Mouse (Mus musculus) heart, embryonic 14.5 days (tissue): ENCODE measurements at regions not wholly inside any gene's neighbourhood (a gene's known extent, or its start where the extent isn't known, plus 50 kb on each side); places are given as distances from the start of the nearest gene placed in this dataset.
A peak's percentile ranks its signal among the peaks of the same experiment; 100 is the strongest.

Experiments used
- ATAC-seq: fragments of 200-750 bp; cut with Nextera tagmentation; 2 replicates; pipeline ENCODE4 v1.8.0; 2017; ENCODE audit warnings: low read depth, moderate TSS enrichment; ENCODE audit not compliant: insufficient number of reproducible peaks, insufficient read depth, low FRiP score
- H3K27ac ChIP-seq, 2 experiments: fragments of 200-500 bp in 1 of 2; fragments of 300-500 bp in 1 of 2; sonication (generic) in 1 of 2; replicated peaks in 1 of 2; 2 replicates each; pipeline ENCODE4 v1.5.1; 2012 to 2014; ENCODE audit warnings: low read depth in 2 of 2, low read length in 2 of 2, control low read depth in 1 of 2, mild to moderate bottlenecking in 1 of 2, mixed read lengths in 1 of 2; ENCODE audit not compliant: control insufficient read depth in 1 of 2, insufficient read depth in 1 of 2
- H3K27me3 ChIP-seq: fragments of 300-500 bp; sonication (generic); 2 replicates; pipeline ENCODE4 v1.6.1; 2014; ENCODE audit warnings: mild to moderate bottlenecking, low read length, control low read depth; ENCODE audit not compliant: control insufficient read depth, insufficient read depth
- H3K36me3 ChIP-seq: fragments of 300-500 bp; sonication (generic); 2 replicates; pipeline ENCODE4 v1.6.1; 2014; ENCODE audit warnings: mild to moderate bottlenecking, control low read depth, low read length, mixed read lengths; ENCODE audit not compliant: control insufficient read depth, insufficient read depth
- H3K4me1 ChIP-seq, 2 experiments: fragments of 200-500 bp in 1 of 2; fragments of 300-500 bp in 1 of 2; sonication (generic) in 1 of 2; 2 replicates each; pipeline ENCODE4 v1.6.1; 2012 to 2014; ENCODE audit warnings: low read length in 2 of 2, control low read depth in 1 of 2, mixed read lengths in 1 of 2; ENCODE audit not compliant: control insufficient read depth in 2 of 2, insufficient read depth in 2 of 2
- H3K4me2 ChIP-seq: fragments of 300-500 bp; sonication (generic); 2 replicates; pipeline ENCODE4 v1.6.1; 2014; ENCODE audit warnings: mild to moderate bottlenecking, low read length
- H3K4me3 ChIP-seq, 2 experiments: fragments of 200-500 bp in 1 of 2; fragments of 300-500 bp in 1 of 2; sonication (generic) in 1 of 2; 2 replicates each; pipeline ENCODE4 v1.5.1; 2012 to 2014; ENCODE audit warnings: low read length in 2 of 2, mild to moderate bottlenecking in 2 of 2, control low read depth in 1 of 2, low read depth in 1 of 2, moderate library complexity in 1 of 2; ENCODE audit not compliant: control insufficient read depth in 1 of 2, insufficient read depth in 1 of 2
- H3K9ac ChIP-seq: fragments of 300-500 bp; sonication (generic); 2 replicates; pipeline ENCODE4 v1.6.1; 2014; ENCODE audit warnings: mild to moderate bottlenecking, low read length
- H3K9me3 ChIP-seq: fragments of 300-500 bp; sonication (generic); 2 replicates; pipeline ENCODE4 v1.6.1; 2016; ENCODE audit warnings: low read length, control low read depth; ENCODE audit not compliant: control insufficient read depth
- WGBS: fragments of 180-500 bp; shearing (Covaris S2); extraction: QIAGEN DNeasy Blood & Tissue Kit; methylation state at CpG from one replicate; pipeline ENCODE4 v1.1.7; 2014; 5-methylcytosine and 5-hydroxymethylcytosine counted together

DNA sequence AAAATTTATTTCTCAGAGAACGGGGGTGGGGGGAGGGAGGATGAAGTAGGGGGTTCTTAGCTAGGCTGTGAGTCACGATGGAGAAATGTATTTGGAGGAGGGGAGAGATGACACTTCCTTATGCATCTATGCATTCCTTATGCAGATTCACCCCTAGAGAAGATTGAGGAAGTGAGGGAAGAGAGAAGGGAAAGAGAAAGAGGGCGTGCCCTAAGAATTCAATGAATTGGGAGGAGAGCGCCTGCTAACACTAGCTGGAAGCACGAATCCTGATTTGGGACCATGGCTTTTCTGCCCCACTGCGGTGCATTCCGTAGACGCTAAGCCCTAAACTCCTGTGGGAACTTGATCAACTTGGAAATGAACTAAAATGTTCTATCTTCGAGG lies 56.1 kb downstream of the Foxi3 start:
- no peak for ATAC-seq

GRCm38 (mm10) chr6:71012823-71013461 lies 56.6 kb downstream of the Foxi3 start:
- Histone ChIP-seq H3K36me3 (no peaks in the 10 kb centered on the region), H3K9me3 (peaks cover 3% of the 10 kb centered on the region; the same call in 1 of the 2 replicates), H3K27me3 (peaks cover 21% of the 10 kb centered on the region), H3K9ac (peak overlapping the region; percentile 12; the same call in 1 of the 2 replicates), H3K27ac (no peak overlapping the region), H3K4me2 (peak overlapping the region; percentile 79), H3K4me1 (0 out of 4 replicates have a peak, but pooled peaks cover 0 to 2% of the 10 kb centered on the region in 2 experiments), H3K4me3 (peak overlapping the region; percentile 38 to 54)
- ATAC-seq: peak; percentile 66; the same call in 1 of the 2 replicates
- under 1% methylated on average over 38 of the region's 38 CpGs for WGBS

More for the DNA sequence above, 56.1 kb downstream of the Foxi3 start:
- peaks cover 3% of the 10 kb centered on the region; the same call in 1 of the 2 replicates for H3K9me3 ChIP-seq
- H3K36me3 ChIP-seq: no peaks in the 10 kb centered on the region
- H3K4me3 ChIP-seq: peak overlapping the region; percentile 38 to 54
- peak overlapping the region; percentile 79 for H3K4me2 ChIP-seq
- H3K27me3 ChIP-seq: peaks cover 21% of the 10 kb centered on the region
- H3K4me1 ChIP-seq: 0 out of 4 replicates have a peak, but pooled peaks cover 0 to 2% of the 10 kb centered on the region in 2 experiments
- WGBS: 11% methylated on average over 9 of the region's 9 CpGs
- H3K9ac ChIP-seq: no peak overlapping the region
- H3K27ac ChIP-seq: no peak overlapping the region

DNA sequence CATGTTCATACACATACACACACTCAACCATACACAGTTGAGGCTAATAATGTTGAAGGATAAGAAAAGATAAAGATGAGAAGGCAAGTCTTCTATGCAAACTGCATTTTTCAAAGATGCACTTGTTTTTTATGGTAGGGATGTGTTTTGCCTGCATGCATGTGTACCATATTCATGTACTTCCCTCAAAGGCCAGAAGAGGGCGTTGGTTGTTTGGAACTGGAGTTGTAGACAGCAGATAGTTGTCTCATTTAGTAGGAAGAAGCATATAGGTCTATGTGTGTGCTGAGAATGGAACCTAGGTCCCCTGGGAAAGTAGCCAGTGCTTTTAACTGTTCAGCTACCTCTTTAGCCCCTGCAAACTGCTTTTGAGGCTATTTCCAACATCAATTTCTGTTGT lies 60.1 kb downstream of the Foxi3 start:
- peaks cover 20% of the 10 kb centered on the region for H3K27me3 ChIP-seq
- no peak overlapping the region for H3K4me3 ChIP-seq
- whole genome bisulfite sequencing: 4% methylated on average over 1 of the region's 1 CpGs
- H3K9me3 ChIP-seq: 0 out of 2 replicates have a peak, but pooled peaks cover 3% of the 10 kb centered on the region
- no peaks in the 10 kb centered on the region for H3K36me3 ChIP-seq
- H3K4me2 ChIP-seq: no peak overlapping the region
- H3K27ac ChIP-seq: no peak overlapping the region
- H3K9ac ChIP-seq: no peak overlapping the region
- no peak for ATAC-seq
- 0 out of 4 replicates have a peak, but pooled peaks cover 0 to 2% of the 10 kb centered on the region in 2 experiments for H3K4me1 ChIP-seq

DNA sequence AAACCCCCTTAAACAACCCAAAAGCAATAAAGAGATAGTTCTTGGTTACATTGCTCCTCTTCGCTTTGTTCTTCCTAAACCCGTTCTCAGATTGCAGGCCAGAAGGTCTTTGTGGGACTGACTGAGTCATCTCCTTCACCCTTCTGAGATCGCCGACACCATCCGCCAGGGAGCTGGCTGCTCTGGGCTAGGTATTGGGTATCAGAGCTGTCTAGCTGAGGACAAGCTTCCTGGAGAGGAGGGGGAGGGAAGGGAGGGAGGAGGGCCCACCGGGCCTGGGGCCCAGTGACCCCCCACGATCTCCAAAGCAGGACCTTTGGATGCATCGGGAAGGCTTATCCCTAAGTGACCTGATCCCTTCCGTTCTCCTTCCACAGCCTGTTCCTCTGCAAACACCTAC lies 65.0 kb downstream of the Foxi3 start:
- no peak overlapping the region for H3K4me2 ChIP-seq
- no peak for ATAC-seq
- no peak overlapping the region for H3K9ac ChIP-seq
- H3K4me1 ChIP-seq: no peaks in the 10 kb centered on the region
- H3K9me3 ChIP-seq: no peaks in the 10 kb centered on the region
- no peak overlapping the region for H3K4me3 ChIP-seq
- WGBS: 24% methylated on average over 9 of the region's 9 CpGs
- peaks cover 1% of the 10 kb centered on the region; the same call in 1 of the 2 replicates for H3K27me3 ChIP-seq
- H3K36me3 ChIP-seq: no peaks in the 10 kb centered on the region
- H3K27ac ChIP-seq: no peak overlapping the region

- ATAC-seq: no peak
- no peak overlapping the region for H3K27ac ChIP-seq
- H3K4me1 ChIP-seq: no peaks in the 10 kb centered on the region
- no peak overlapping the region for H3K4me3 ChIP-seq
- H3K36me3 ChIP-seq: no peaks in the 10 kb centered on the region
- H3K9ac ChIP-seq: no peak overlapping the region
- H3K4me2 ChIP-seq: no peak overlapping the region
- no peaks in the 10 kb centered on the region for H3K27me3 ChIP-seq
- H3K9me3 ChIP-seq: no peaks in the 10 kb centered on the region
- WGBS: 78% methylated on average over 4 of the region's 4 CpGs
These were observed 69.1 kb downstream of the Foxi3 start for GRCm38 (mm10) chr6:71025472-71025871.

- no peak overlapping the region for H3K27ac ChIP-seq
- no peak overlapping the region for H3K4me3 ChIP-seq
- no peak for ATAC-seq
- no peaks in the 10 kb centered on the region for H3K4me1 ChIP-seq
- H3K27me3 ChIP-seq: no peaks in the 10 kb centered on the region
- no peak overlapping the region for H3K4me2 ChIP-seq
- no peaks in the 10 kb centered on the region for H3K9me3 ChIP-seq
- H3K36me3 ChIP-seq: no peaks in the 10 kb centered on the region
- H3K9ac ChIP-seq: no peak overlapping the region
- 72% methylated on average over 6 of the region's 6 CpGs for WGBS
These were observed 73.3 kb downstream of the Foxi3 start for GRCm38 (mm10) chr6:71029663-71030062.

DNA sequence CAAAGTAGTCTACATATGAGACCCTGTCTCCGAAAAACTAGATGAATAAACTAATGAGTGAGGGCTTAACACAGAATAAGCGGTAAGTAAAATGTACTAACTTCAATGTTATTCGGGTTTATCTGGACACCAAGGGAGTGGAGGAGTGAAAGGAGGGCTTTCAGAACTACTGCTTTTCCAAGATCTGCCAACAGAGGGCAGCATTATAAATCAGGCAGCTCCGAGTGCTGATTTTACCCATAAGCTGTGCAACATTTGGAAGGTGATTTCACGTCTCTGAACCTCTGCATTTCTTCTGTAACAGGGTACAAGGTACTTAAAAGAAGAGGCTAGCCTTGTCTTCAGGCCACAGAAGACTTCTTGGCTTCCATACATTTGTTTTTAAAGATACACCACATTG lies 74.2 kb downstream of the Foxi3 start:
- H3K36me3 ChIP-seq: no peaks in the 10 kb centered on the region
- H3K9me3 ChIP-seq: no peaks in the 10 kb centered on the region
- H3K4me1 ChIP-seq: no peaks in the 10 kb centered on the region
- H3K9ac ChIP-seq: no peak overlapping the region
- no peak overlapping the region for H3K27ac ChIP-seq
- H3K27me3 ChIP-seq: no peaks in the 10 kb centered on the region
- 61% methylated on average over 5 of the region's 5 CpGs for WGBS
- no peak overlapping the region for H3K4me2 ChIP-seq
- no peak for ATAC-seq
- H3K4me3 ChIP-seq: no peak overlapping the region

DNA sequence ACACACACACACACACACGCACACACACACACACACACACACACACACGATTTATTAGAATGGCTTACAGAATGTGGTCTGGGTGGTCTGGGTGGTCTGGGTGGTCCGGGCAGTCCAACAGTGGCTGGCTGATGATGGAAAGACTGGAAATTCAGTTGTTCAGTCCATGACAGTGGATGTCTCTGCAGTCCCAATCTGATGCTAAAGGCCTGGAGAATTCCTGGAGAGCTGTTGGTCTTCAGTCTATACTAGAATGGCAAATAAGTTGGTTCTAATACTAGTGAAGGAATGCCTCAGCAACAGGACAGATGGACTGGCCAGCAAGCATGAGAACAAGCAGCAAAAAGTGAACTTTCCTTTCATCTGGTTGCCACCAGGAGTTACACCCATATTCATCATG lies 87.9 kb downstream of the Foxi3 start:
- no peaks in the 10 kb centered on the region for H3K4me1 ChIP-seq
- H3K4me2 ChIP-seq: no peak overlapping the region
- H3K36me3 ChIP-seq: no peaks in the 10 kb centered on the region
- no peak overlapping the region for H3K27ac ChIP-seq
- no peak for ATAC-seq
- no peaks in the 10 kb centered on the region for H3K9me3 ChIP-seq
- no peak overlapping the region for H3K4me3 ChIP-seq
- 88% methylated on average over 3 of the region's 3 CpGs for WGBS
- no peak overlapping the region for H3K9ac ChIP-seq
- H3K27me3 ChIP-seq: 0 out of 2 replicates have a peak, but pooled peaks cover 3% of the 10 kb centered on the region
